Mouse (Mus musculus) G1E-ER4 (cell line): ENCODE measurements around the gene Zdhhc22. TPM values are rescaled to one million over a fixed set of nuclear protein-coding genes. Genes with fewer than 3 reads are reported as not detected.

Experiments used
- GATA1 ChIP-seq: IDR thresholded peaks from one replicate; pipeline ENCODE4 v1.8.0; 2012; ENCODE audit warnings: low read length, inconsistent platforms
- polyA plus RNA-seq: library from polyadenylated mRNA; stranded (reverse); fragments of >175 nt; gene quantifications from 2 replicates; pipeline ENCODE4 v1.2.3, GENCODE M21; 2012

The Zdhhc22 gene
- polyA plus RNA-seq, 1 experiment = not detected

GRCm38 (mm10) chr12:86975761-86976160 is 14.5 kb downstream of the Zdhhc22 start:
- no peak for TF ChIP-seq GATA1

- TF ChIP-seq GATA1 = no peak
Measured at GRCm38 (mm10) chr12:86974387-86975288, 15.6 kb downstream of the Zdhhc22 start.

DNA sequence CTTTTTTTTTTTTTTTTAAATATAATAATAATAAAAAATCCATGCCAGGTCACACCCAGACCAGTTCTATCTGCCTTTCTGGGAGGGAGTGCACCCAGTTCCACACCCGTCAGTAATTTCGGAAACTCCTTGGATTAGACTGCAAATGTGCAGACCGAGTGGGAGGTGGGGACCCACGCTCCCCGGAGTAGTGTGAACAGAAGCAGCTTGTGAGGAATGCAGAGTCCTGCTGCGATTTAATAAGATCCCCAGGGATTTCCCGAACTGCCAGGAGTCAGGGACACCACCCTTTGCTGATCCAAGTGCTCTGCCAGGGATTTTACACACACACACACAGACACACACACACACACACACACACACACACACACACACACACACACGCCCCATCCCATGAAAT is 16.5 kb downstream of the Zdhhc22 start:
- no peak for TF ChIP-seq GATA1

DNA sequence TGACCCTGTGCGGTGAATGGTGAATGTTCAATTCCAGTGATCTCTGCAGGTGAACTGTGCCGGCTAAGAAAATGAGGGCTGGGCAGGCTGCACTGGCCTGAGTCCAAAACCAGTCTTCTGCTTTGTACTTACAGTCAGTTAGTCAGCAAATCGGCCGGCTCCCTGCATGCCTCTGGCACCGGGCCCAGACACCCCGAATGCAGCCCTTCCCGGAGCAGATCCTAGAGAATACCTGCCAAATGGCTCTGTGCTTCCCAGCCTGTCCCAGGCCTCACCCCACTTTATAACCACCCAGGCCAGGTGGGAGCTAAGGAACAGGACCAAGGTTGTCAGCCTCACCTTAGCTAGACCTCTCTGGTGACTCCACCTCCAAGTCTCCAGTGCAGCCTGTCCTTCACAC is 17.0 kb downstream of the Zdhhc22 start:
- no peak for TF ChIP-seq GATA1

DNA sequence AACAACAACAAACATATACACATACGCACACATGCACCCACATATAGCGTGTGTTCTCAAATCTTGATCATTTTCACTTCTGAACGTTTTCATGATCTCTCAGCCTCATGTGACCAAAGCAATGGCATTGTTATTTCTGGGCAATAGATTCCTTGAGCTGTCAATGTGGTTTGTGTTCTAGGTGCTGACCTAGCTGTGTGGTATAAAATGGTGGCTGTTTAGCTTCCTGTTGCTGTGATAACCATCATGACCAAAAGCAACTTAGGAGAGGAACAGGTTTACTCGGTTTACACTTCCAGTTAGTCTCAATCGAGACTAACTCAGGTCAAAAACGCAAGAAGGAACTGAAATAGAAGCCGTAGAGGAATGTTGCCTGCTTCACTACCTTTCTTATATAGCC is 19.1 kb downstream of the Zdhhc22 start:
- no peak for TF ChIP-seq GATA1

GRCm38 (mm10) chr12:86969220-86969601 is 21.0 kb downstream of the Zdhhc22 start:
- TF ChIP-seq GATA1 = no peak

DNA sequence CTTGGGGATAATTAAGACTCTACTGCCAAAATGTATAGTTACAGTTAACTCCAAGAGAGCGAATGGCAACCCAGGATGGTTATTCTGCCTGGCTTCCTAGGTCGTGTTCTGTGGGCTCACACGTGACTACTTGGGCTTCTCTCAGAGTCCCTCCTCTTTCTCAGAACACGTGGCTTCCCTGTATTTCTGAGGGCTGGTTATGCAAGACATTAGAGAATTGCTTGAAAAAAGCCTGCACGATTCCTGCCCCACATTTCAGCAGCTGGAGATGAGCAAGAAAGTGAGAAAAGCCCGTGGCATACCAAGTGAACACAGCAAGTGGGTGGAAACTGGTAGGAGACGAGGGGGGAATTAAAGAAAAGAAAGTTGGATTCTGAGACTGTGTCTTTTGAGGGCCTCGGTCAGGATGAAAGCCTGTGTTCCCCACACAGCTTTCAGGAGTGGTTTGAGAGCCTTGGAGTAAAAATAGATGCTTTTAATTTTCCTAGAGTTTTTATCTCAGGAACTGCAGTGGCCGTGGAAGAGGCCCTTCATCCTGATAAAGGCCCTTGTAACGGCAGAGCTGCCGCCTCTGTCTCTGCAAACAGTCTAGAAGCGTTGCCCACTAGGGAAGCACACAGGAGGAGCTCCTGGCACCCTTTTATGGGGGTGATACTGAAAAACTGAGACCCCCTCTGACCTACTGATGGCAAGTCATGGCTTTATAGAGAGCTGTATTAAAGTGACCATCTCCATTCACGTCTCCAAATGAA is 21.6 kb downstream of the Zdhhc22 start:
- no peak for TF ChIP-seq GATA1

- TF ChIP-seq GATA1 = no peak
Measured at GRCm38 (mm10) chr12:86965237-86965799, 24.9 kb downstream of the Zdhhc22 start.

GRCm38 (mm10) chr12:86964278-86965057 is 25.8 kb downstream of the Zdhhc22 start:
- no peak for TF ChIP-seq GATA1

DNA sequence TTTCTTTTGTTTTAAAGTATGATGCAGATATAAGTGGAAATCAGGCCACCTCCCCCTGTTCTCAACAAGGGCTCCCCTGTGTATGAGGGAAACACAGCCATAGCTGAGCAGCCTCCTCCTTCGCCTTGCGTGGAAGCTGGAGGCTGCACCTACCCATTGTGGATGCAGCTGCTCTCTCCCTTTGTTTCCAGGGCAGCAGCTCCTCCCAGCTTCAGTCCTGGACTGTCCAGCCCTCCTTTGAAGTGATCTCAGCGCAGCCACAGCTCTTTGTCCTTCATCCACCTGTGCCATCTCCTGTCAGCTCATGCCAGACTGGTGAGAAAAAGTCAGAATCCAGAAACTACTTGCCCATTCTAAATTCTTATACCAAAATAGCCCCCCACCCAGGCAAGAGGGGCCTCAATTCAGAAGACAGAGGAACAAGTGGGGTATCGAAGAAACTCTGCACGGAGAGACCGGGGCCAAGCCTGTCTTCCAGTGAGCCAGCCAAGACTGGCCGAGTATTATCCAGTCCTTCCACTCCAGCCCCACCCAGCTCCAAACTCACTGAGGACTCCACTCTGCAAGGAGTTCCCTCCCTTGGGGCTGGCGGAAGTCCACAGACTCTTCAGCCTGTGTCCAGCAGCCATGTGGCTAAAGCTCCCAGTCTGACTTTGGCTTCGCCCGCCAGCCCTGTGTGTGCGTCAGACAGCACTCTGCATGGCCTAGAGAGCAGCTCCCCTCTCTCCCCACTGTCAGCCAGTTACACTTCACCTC is 28.5 kb downstream of the Zdhhc22 start:
- TF ChIP-seq GATA1 = no peak

GRCm38 (mm10) chr12:86960791-86961335 is 29.4 kb downstream of the Zdhhc22 start:
- TF ChIP-seq GATA1 = no peak

GRCm38 (mm10) chr12:86960138-86960537 is 30.1 kb downstream of the Zdhhc22 start:
- no peak for TF ChIP-seq GATA1

GRCm38 (mm10) chr12:86959661-86960060 is 30.6 kb downstream of the Zdhhc22 start:
- TF ChIP-seq GATA1 = no peak

GRCm38 (mm10) chr12:86958558-86958957 is 31.7 kb downstream of the Zdhhc22 start:
- TF ChIP-seq GATA1 = no peak
